Mouse (Mus musculus) testis, adult 2 months (tissue): ENCODE results near the gene Hepacam2.
"Not testable (repeated sequence)": the region's sequence is repeated elsewhere in the genome, so short reads cannot be mapped to it uniquely, and the experiment has no call there.

Experiments
- CTCF ChIP-seq: fragments of 200-500 bp; IDR thresholded peaks from 2 replicates; pipeline ENCODE4 v1.5.1; 2012; ENCODE audit warnings: low read depth, mild to moderate bottlenecking, inconsistent platforms, low read length, moderate library complexity; ENCODE audit not compliant: control insufficient read depth, insufficient read depth, insufficient replicate concordance
- POLR2A ChIP-seq: fragments of 200-500 bp; IDR thresholded peaks from 2 replicates; pipeline ENCODE4 v1.6.1; 2012; ENCODE audit warnings: low read depth, mild to moderate bottlenecking, inconsistent platforms, low read length, moderate library complexity; ENCODE audit not compliant: control insufficient read depth

- not testable (repeated sequence) for TF ChIP-seq CTCF, POLR2A
These were observed 73.4 kb downstream of the Hepacam2 start for GRCm38 (mm10) chr6:3424613-3425277.
